Mouse (Mus musculus): ENCODE measurements at regions not wholly inside any gene's neighbourhood (a gene's known extent, or its start where the extent isn't known, plus 50 kb on each side); places are given as distances from the start of the nearest gene placed in this dataset.

GRCm38 (mm10) chr12:35286974-35287553, 240.1 kb downstream of the Snx13 start:
- TF ChIP-seq POLR2A (IDR thresholded peaks at IDR 0.05; ENCODE audit: insufficient read length, low read depth) (no peak), USF1 (IDR thresholded peaks at IDR 0.05; ENCODE audit: low read depth) (no peak), POLR2AphosphoS2 (IDR thresholded peaks at IDR 0.05; ENCODE audit: insufficient read length, low read depth) (no peak), REST (IDR thresholded peaks at IDR 0.05; ENCODE audit: insufficient read depth, insufficient read length) (no peak), TCF12 (IDR thresholded peaks at IDR 0.05; ENCODE audit: insufficient read depth, poor library complexity, severe bottlenecking) (no peak), E2F4 (IDR thresholded peaks at IDR 0.05; ENCODE audit: insufficient read depth) (no peak)
